Mouse (Mus musculus): Measurements from ENCODE around the gene Ncapd2. TPM values are rescaled to one million over a fixed set of nuclear protein-coding genes. Genes with fewer than 3 reads are reported as not detected.

The Ncapd2 gene
- 3.7 TPM for polyA plus RNA-seq (2014; fragmentation: Illumina TruSeq; extraction: RNeasy Lipid Tissue Mini Kit (QIAGEN cat#74804); ENCODE audit: low replicate concordance)

GRCm38 (mm10) chr6:125191332-125192015 is at the start of gene Ncapd2, which contains the start of gene Mrpl51:
Gene Ncapd2 (minus strand): TSS chr6:125191701.
Gene Mrpl51 (plus strand): TSS chr6:125191801.

DNA sequence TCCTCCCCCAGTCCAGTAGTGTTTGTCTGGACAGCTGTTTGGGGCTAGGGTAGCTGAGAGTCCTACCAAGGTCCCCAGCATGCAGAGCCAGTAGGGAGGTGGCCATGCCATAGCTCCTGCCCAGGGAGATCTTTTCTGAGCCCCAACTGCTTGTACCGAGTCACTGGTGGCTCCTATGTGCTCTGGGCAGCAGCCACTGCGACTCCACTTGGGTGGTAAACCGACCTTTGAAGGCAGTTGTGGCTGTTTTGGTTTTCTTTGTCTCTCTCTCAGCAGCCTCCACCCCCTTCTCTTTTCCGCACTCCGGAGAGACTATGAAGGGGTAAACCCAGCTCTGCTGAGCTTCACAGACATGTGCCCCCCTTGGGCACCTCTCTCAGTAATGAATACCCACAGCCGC is 45.3 kb upstream of the Ncapd2 start, which contains the start of gene Cd27:
Gene Cd27 (minus strand): TSS at position 229 of the 400 bp plus-strand sequence.

GRCm38 (mm10) chr6:125231117-125232044 is 39.9 kb upstream of the Ncapd2 start, which contains the start of gene Tapbpl:
Gene Tapbpl (minus strand): TSS chr6:125231860.

DNA sequence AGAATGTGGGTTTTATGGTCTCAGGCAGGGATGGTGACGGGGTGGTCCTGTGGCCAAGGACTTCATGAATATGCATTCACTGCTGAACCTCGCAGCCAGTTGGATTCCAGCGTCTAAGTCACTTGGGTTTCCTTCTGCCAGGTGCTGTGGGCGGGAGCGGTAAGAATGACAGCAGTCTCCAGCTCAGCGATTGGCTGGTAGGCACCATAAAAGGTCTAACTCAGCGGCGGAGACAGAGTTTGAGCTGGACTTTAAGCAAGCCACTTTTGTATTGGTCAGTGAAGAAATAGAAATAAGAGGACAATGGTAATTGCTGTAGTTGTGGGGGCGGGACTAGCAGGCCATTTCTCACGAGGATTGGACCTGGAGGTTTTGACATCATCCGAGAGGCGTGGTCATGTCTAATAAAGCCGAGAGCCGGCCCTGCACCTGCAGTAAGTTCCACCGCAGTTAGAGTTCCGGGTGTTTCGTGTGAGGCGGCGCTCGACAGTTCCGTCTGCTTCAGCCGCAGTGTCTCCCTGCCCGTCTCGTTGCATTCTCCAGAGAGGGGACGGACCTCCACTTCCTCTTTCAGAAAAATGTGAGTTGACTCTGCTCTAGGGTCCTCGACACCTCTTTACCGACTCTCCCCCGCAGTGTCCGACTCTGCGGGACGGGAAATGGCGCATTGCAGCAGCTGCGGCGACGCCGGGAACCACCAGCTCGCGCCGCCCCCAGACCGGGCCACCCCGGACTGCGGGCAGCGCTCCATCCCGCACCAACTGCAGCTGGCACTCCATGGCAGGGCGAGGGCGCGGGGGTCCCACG is 23.9 kb upstream of the Ncapd2 start, which contains the start of gene Vamp1:
Gene Vamp1 (plus strand): TSS at position 404 of the 807 bp plus-strand sequence.

DNA sequence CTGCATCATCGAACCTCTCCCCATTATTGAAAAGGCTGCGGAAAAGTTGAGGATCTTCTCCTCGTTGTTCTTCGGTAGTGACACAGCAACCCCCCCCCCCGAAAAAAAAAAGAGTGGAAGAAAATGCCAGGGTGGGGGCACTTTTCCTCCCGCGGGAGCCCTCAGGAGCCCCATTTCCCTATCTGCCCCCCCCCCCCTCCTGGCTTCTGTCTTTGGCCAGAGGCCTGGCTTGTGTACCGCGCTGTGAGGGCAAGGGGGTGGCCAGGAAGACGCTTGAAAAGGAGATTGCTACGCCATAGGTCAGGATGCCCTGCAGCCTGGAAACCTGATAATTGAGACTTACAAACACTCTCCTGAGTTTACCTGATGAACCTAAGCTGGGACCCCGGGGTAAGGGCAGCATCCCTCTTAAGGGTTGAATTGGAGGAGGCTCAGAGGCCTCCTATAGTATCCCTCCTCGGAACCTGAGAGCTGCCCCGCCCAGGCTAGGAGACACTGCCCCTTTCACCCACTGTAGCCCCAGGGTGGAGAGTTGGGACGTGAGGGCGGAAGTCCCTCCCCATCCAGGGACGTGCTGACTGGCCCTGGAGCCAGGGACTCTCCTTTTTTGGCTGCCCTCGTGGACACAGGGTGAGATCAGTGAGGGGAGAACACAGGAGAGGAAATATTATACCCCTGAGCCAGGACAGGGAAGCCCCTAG is 25.3 kb downstream of the Ncapd2 start, which contains the start of gene Gapdh:
Gene Gapdh (minus strand): TSS at position 417 of the 701 bp plus-strand sequence.

DNA sequence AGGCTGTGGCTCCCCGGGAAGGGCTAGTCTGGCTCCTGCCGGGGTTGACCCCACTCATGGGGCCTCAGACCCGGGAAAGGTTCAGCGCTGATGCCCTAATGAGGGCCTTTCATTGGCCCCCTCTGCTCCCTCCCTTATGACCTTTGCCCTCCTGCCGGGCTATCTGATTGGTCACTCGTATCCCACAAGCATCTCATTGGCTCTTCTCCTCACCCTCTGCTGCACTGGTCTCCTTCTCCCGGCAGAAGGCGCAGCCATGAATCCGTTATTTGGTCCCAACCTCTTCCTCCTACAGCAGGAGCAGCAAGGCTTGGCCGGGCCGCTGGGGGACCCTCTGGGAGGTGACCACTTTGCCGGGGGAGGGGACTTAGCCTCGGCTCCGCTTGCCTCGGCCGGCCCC is 46.5 kb downstream of the Ncapd2 start, which contains the start of gene Iffo1:
Gene Iffo1 (plus strand): TSS at position 241 of the 400 bp plus-strand sequence.

DNA sequence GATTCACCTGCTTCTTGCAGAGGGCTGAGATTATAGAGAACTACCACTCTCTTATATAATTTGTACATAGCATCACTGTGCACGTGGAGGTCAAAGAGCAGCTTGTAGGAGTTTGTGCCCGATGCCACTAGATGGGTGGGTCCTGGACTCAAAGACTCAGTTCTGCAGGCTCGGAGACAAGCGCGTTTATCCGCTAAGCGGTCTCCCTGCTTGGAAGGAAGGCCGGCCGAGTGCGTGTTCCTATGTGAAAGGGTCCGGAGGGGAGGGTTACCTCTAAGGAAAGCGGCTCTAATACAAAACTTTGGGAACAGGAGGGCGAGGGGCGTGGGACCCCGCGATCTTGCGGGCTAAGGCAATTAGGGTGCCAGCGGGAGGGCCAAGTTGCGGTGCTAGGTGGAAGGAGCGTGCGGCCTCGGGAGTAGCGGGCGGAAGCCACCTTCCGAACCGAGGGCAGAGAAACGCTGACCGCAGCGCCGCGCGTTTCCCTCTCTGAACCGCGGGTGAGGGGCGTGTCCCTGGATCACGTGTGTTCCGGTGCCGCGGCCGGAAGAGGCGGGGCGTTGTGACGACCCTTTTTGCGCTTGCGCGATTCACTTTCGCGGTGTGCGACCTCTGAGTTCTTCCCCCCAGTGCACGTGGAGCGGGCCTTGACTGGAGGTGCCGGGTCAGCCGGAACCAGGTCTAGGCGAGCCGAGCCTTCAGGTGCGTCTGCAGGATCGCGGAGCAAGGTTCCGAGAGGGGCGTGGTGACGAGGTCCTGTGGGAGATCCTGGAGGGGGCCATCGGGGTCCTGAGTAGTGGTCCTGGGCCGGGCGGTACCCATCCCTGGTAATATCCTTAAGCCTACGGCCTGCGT is 60.0 kb downstream of the Ncapd2 start, which contains the start of gene Nop2:
Gene Nop2 (plus strand): TSS at position 608 of the 855 bp plus-strand sequence.

Other genes starting within 250 kb of the Ncapd2 start
- gene Cops7a, start 226.2 kb downstream of the Ncapd2 start, polyA plus RNA-seq (2014; fragmentation: Illumina TruSeq; extraction: RNeasy Lipid Tissue Mini Kit (QIAGEN cat#74804); ENCODE audit: low replicate concordance), result 17.0 TPM
- 0.33 TPM for gene Pianp, start 195.0 kb downstream of the Ncapd2 start, polyA plus RNA-seq (2014; fragmentation: Illumina TruSeq; extraction: RNeasy Lipid Tissue Mini Kit (QIAGEN cat#74804); ENCODE audit: low replicate concordance)
- 12.7 TPM for gene Zfp384, start 182.6 kb downstream of the Ncapd2 start, polyA plus RNA-seq (2014; fragmentation: Illumina TruSeq; extraction: RNeasy Lipid Tissue Mini Kit (QIAGEN cat#74804); ENCODE audit: low replicate concordance)
- 18.8 TPM for gene Ing4, start 151.9 kb downstream of the Ncapd2 start, polyA plus RNA-seq (2014; fragmentation: Illumina TruSeq; extraction: RNeasy Lipid Tissue Mini Kit (QIAGEN cat#74804); ENCODE audit: low replicate concordance)
- gene Acrbp, start 142.0 kb downstream of the Ncapd2 start, polyA plus RNA-seq (2014; fragmentation: Illumina TruSeq; extraction: RNeasy Lipid Tissue Mini Kit (QIAGEN cat#74804); ENCODE audit: low replicate concordance), result 2.5 TPM
- gene Lpar5, start 123.8 kb downstream of the Ncapd2 start, polyA plus RNA-seq (2014; fragmentation: Illumina TruSeq; extraction: RNeasy Lipid Tissue Mini Kit (QIAGEN cat#74804); ENCODE audit: low replicate concordance), result 1.6 TPM
- 31.1 TPM for gene Chd4, start 95.7 kb downstream of the Ncapd2 start, polyA plus RNA-seq (2014; fragmentation: Illumina TruSeq; extraction: RNeasy Lipid Tissue Mini Kit (QIAGEN cat#74804); ENCODE audit: low replicate concordance)
- 0.33 TPM for gene Nop2, start 59.8 kb downstream of the Ncapd2 start, polyA plus RNA-seq (2014; fragmentation: Illumina TruSeq; extraction: RNeasy Lipid Tissue Mini Kit (QIAGEN cat#74804); ENCODE audit: low replicate concordance)
- gene Iffo1, start 46.5 kb downstream of the Ncapd2 start, polyA plus RNA-seq (2014; fragmentation: Illumina TruSeq; extraction: RNeasy Lipid Tissue Mini Kit (QIAGEN cat#74804); ENCODE audit: low replicate concordance), result 0.59 TPM
- gene Gapdh, start 25.2 kb downstream of the Ncapd2 start, polyA plus RNA-seq (2014; fragmentation: Illumina TruSeq; extraction: RNeasy Lipid Tissue Mini Kit (QIAGEN cat#74804); ENCODE audit: low replicate concordance), result 39.7 TPM
- 119 TPM for gene Mrpl51, start 100 bp upstream of the Ncapd2 start, polyA plus RNA-seq (2014; fragmentation: Illumina TruSeq; extraction: RNeasy Lipid Tissue Mini Kit (QIAGEN cat#74804); ENCODE audit: low replicate concordance)
- gene Vamp1, start 23.9 kb upstream of the Ncapd2 start, polyA plus RNA-seq (2014; fragmentation: Illumina TruSeq; extraction: RNeasy Lipid Tissue Mini Kit (QIAGEN cat#74804); ENCODE audit: low replicate concordance), result 6.0 TPM
- 7.6 TPM for gene Tapbpl, start 40.2 kb upstream of the Ncapd2 start, polyA plus RNA-seq (2014; fragmentation: Illumina TruSeq; extraction: RNeasy Lipid Tissue Mini Kit (QIAGEN cat#74804); ENCODE audit: low replicate concordance)
- gene Cd27, start 45.3 kb upstream of the Ncapd2 start, polyA plus RNA-seq (2014; fragmentation: Illumina TruSeq; extraction: RNeasy Lipid Tissue Mini Kit (QIAGEN cat#74804); ENCODE audit: low replicate concordance), result not detected
- not detected for gene Tuba3a, start 94.3 kb upstream of the Ncapd2 start, polyA plus RNA-seq (2014; fragmentation: Illumina TruSeq; extraction: RNeasy Lipid Tissue Mini Kit (QIAGEN cat#74804); ENCODE audit: low replicate concordance)
- gene Ltbr, start 122.2 kb upstream of the Ncapd2 start, polyA plus RNA-seq (2014; fragmentation: Illumina TruSeq; extraction: RNeasy Lipid Tissue Mini Kit (QIAGEN cat#74804); ENCODE audit: low replicate concordance), result 1.2 TPM
- gene Scnn1a, start 129.0 kb upstream of the Ncapd2 start, polyA plus RNA-seq (2014; fragmentation: Illumina TruSeq; extraction: RNeasy Lipid Tissue Mini Kit (QIAGEN cat#74804); ENCODE audit: low replicate concordance), result 0.97 TPM
- 3.9 TPM for gene Tnfrsf1a, start 157.7 kb upstream of the Ncapd2 start, polyA plus RNA-seq (2014; fragmentation: Illumina TruSeq; extraction: RNeasy Lipid Tissue Mini Kit (QIAGEN cat#74804); ENCODE audit: low replicate concordance)
- gene Plekhg6, start 189.1 kb upstream of the Ncapd2 start, polyA plus RNA-seq (2014; fragmentation: Illumina TruSeq; extraction: RNeasy Lipid Tissue Mini Kit (QIAGEN cat#74804); ENCODE audit: low replicate concordance), result 0.56 TPM